Mouse (Mus musculus) right cerebral cortex, postnatal 36 days (tissue): ENCODE results near the gene Adm.

Source experiments
- DNase-seq, 2 experiments: peaks; one replicate each; pipeline ENCODE4 v3.0.0; 2022; ENCODE audit warnings: low spot score in 2 of 2, mixed read lengths in 1 of 2

Adm gene

GRCm38 (mm10) chr7:110658378-110658928 is 31.0 kb downstream of the Adm start:
- no peak for DNase-seq

GRCm38 (mm10) chr7:110666537-110666936 is 39.1 kb downstream of the Adm start:
- DNase-seq, result no peak

GRCm38 (mm10) chr7:110668247-110668646 is 40.8 kb downstream of the Adm start:
- DNase-seq, result no peak

- DNase-seq, result no peak
These were observed 41.3 kb downstream of the Adm start for GRCm38 (mm10) chr7:110668756-110669155.

- no peak for DNase-seq
These were observed 43.7 kb downstream of the Adm start for GRCm38 (mm10) chr7:110671121-110671680.
